Mouse (Mus musculus) layer of hippocampus, adult 18-20 months (tissue): ENCODE measurements around the gene Dbi. TPM values are rescaled to one million over a fixed set of nuclear protein-coding genes. Genes with fewer than 3 reads are reported as not detected.

ENCODE experiments used
- DNase-seq, 2 experiments: peaks; one replicate each; pipeline ENCODE4 v3.0.0; 2022; ENCODE audit warnings: low spot score in 2 of 2
- total RNA-seq, 2 experiments: library from RNA; stranded (reverse); gene quantifications; 2 replicates each; pipeline ENCODE4 v1.2.3; 2021

Dbi gene
- total RNA-seq, 2 experiments from 2014 or later = 351 to 386 TPM

GRCm38 (mm10) chr1:120122634-120123383 lies 1.9 kb upstream of the Dbi start:
- DNase-seq = no peak

- DNase-seq = no peak
These were observed 1.2 kb upstream of the Dbi start for GRCm38 (mm10) chr1:120121930-120122530.

GRCm38 (mm10) chr1:120120141-120120968 lies 523 bp downstream of the Dbi start:
- peak in 1 of 2 experiments; percentile 39 for DNase-seq

- no peak for DNase-seq
These were observed 1.5 kb downstream of the Dbi start for GRCm38 (mm10) chr1:120119389-120119788.

GRCm38 (mm10) chr1:120118854-120119253 lies 2.0 kb downstream of the Dbi start:
- no peak for DNase-seq

GRCm38 (mm10) chr1:120116106-120116505 lies 4.8 kb downstream of the Dbi start:
- no peak for DNase-seq

GRCm38 (mm10) chr1:120115671-120116081 lies 5.2 kb downstream of the Dbi start:
- peak; percentile 78 to 89 for DNase-seq

- DNase-seq = no peak
These were observed 8.4 kb downstream of the Dbi start for GRCm38 (mm10) chr1:120112251-120113187.

- no peak for DNase-seq
These were observed 9.1 kb downstream of the Dbi start for GRCm38 (mm10) chr1:120111766-120112165.

- no peak for DNase-seq
These were observed 11.0 kb downstream of the Dbi start for GRCm38 (mm10) chr1:120109741-120110432.

GRCm38 (mm10) chr1:120105556-120105959 lies 15.3 kb downstream of the Dbi start:
- no peak for DNase-seq

- no peak for DNase-seq
These were observed 19.7 kb downstream of the Dbi start for GRCm38 (mm10) chr1:120101227-120101609.

GRCm38 (mm10) chr1:120100456-120101226 lies 20.2 kb downstream of the Dbi start:
- no peak for DNase-seq

- DNase-seq = no peak
These were observed 21.4 kb downstream of the Dbi start for GRCm38 (mm10) chr1:120099483-120099882.

- DNase-seq = peak; percentile 38 to 86
These were observed 22.6 kb downstream of the Dbi start for GRCm38 (mm10) chr1:120098327-120098726.

- DNase-seq = no peak
These were observed 26.0 kb downstream of the Dbi start for GRCm38 (mm10) chr1:120094920-120095319.

GRCm38 (mm10) chr1:120093482-120094134 lies 27.3 kb downstream of the Dbi start:
- peak; percentile 81 to 93 for DNase-seq

- no peak for DNase-seq
These were observed 29.9 kb downstream of the Dbi start for GRCm38 (mm10) chr1:120090880-120091570.
